In genomic region chr13:91648240-91648639, GRCm38 (mm10) we compare ENCODE assay signal across 9 mouse cellular contexts.
DNase-seq lines count a peak whose midpoint lies in the region; ATAC-seq and TF ChIP-seq lines count a peak whose summit lies in the region.
"Had no signal": no experiment of that assay in that cellular context is flagged by ENCODE, and none has a peak within 500 bp of the region (broad histone marks: within the 10 kb centered on the region; RNA-seq: fewer than 3 reads in every experiment).

No protein-coding gene starts in this region.

- H3K4me2 ChIP-seq in forebrain, postnatal 0 days (ENCODE audit: low read depth), result no peak overlapping the region
- H3K4me2 ChIP-seq in neural tube, embryonic 11.5 days (ENCODE audit: low read depth), result no peak overlapping the region
- H3K4me2 ChIP-seq: heart, embryonic 13.5 days had no signal

- no peak for TF ChIP-seq POLR2A in cerebellum, adult 2 months (IDR thresholded peaks at IDR 0.05; ENCODE audit: borderline replicate concordance, insufficient read depth, low read length)

- intact Hi-C loops in left cerebral cortex, postnatal 14 days (cut with DNase I), result no loop called here

- H3K4me3 ChIP-seq in cerebellum, adult 2 months (replicated peaks; ENCODE audit: insufficient read depth, low read depth, low read length), result no peak overlapping the region
- H3K4me3 ChIP-seq in forebrain, postnatal 0 days (ENCODE audit: low read depth, low read length), result no peak overlapping the region
- H3K4me3 ChIP-seq in neural tube, embryonic 11.5 days (ENCODE audit: low read depth, low read length), result no peak overlapping the region
- H3K4me3 ChIP-seq: heart, embryonic 13.5 days had no signal

- peak; percentile 75 for TF ChIP-seq CTCF in cerebellum, adult 2 months (IDR thresholded peaks at IDR 0.05; ENCODE audit: borderline replicate concordance, insufficient read depth, low read depth, low read length)
- peak; percentile 68 for TF ChIP-seq CTCF in forebrain, postnatal 0 days (IDR thresholded peaks at IDR 0.05; ENCODE audit: low read depth)

- H3K4me1 ChIP-seq in cerebellum, adult 2 months (ENCODE audit: control insufficient read depth, insufficient read depth, low read length), result no peaks in the 10 kb centered on the region
- no peaks in the 10 kb centered on the region for H3K4me1 ChIP-seq in forebrain, postnatal 0 days (ENCODE audit: insufficient read depth)
- no peaks in the 10 kb centered on the region for H3K4me1 ChIP-seq in neural tube, embryonic 11.5 days (ENCODE audit: control insufficient read depth, insufficient read depth, low read length)
- H3K4me1 ChIP-seq: heart, embryonic 13.5 days had no signal

- no peaks in the 10 kb centered on the region for H3K9me3 ChIP-seq in forebrain, postnatal 0 days (ENCODE audit: low read length)
- H3K9me3 ChIP-seq in neural tube, embryonic 11.5 days (ENCODE audit: control insufficient read depth, low read length), result no peaks in the 10 kb centered on the region
- H3K9me3 ChIP-seq: heart, embryonic 13.5 days had no signal

- no peak overlapping the region for H3K9ac ChIP-seq in forebrain, postnatal 0 days
- no peak overlapping the region for H3K9ac ChIP-seq in neural tube, embryonic 11.5 days (ENCODE audit: low read length)
- H3K9ac ChIP-seq: heart, embryonic 13.5 days had no signal

- 21% methylated on average over 6 of the region's 6 CpGs for WGBS in cerebellum, adult 2 months
- WGBS in forebrain, postnatal 0 days, result 23% methylated on average over 6 of the region's 6 CpGs
- 37% methylated on average over 6 of the region's 6 CpGs for WGBS in neural tube, embryonic 11.5 days

- H3K27me3 ChIP-seq in cerebellum, adult 2 months (ENCODE audit: control insufficient read depth, insufficient read depth, low read length), result no peaks in the 10 kb centered on the region
- H3K27me3 ChIP-seq in forebrain, postnatal 0 days (ENCODE audit: insufficient read depth, low read length), result no peaks in the 10 kb centered on the region
- no peaks in the 10 kb centered on the region for H3K27me3 ChIP-seq in neural tube, embryonic 11.5 days (ENCODE audit: control insufficient read depth, insufficient read depth, low read length)
- H3K27me3 ChIP-seq: heart, embryonic 13.5 days had no signal

- H3K36me3 ChIP-seq in forebrain, postnatal 0 days (ENCODE audit: insufficient read depth), result no peaks in the 10 kb centered on the region
- H3K36me3 ChIP-seq in neural tube, embryonic 11.5 days (ENCODE audit: control insufficient read depth, insufficient read depth, low read length), result no peaks in the 10 kb centered on the region

- H3K27ac ChIP-seq in cerebellum, adult 2 months (ENCODE audit: insufficient read depth, low read length), result no peak overlapping the region
- no peak overlapping the region for H3K27ac ChIP-seq in forebrain, postnatal 0 days (ENCODE audit: low read depth, low read length)
- no peak overlapping the region for H3K27ac ChIP-seq in neural tube, embryonic 11.5 days (ENCODE audit: low read depth, low read length)
- H3K27ac ChIP-seq: heart, embryonic 13.5 days had no signal

- peak; percentile 37 for DNase-seq in adrenal gland, adult 2 months
- no peak for DNase-seq in adrenal gland, adult 8-10 months
- DNase-seq in 416B (ENCODE audit: low read depth), result peak; percentile 60
- peak; percentile 44 to 58 for DNase-seq in cerebellum, adult 2 months
- DNase-seq in forebrain, postnatal 0 days, result peak; percentile 58
- peak; percentile 47 to 50 for DNase-seq in left cerebral cortex, postnatal 14 days (ENCODE audit: low spot score in 2 of 2)
- DNase-seq in neural tube, embryonic 11.5 days (ENCODE audit: low spot score), result peak; percentile 59
- no peak for DNase-seq in spleen, postnatal 4 days (ENCODE audit: low spot score in 2 of 2)

- peak; percentile 89 for ATAC-seq in forebrain, postnatal 0 days
- peak; percentile 84 for ATAC-seq in neural tube, embryonic 11.5 days (ENCODE audit: insufficient read depth, low FRiP score, low TSS enrichment)

Comparison
In these comparisons a context has a peak if more than half of its experiments do, and no peak if none do; other contexts are left out.
1. DNase-seq: peak in adrenal gland, adult 2 months (single experiment), 416B (single experiment), cerebellum, adult 2 months (2 of 2), forebrain, postnatal 0 days (single experiment), left cerebral cortex, postnatal 14 days (2 of 2) and neural tube, embryonic 11.5 days (single experiment); none in adrenal gland, adult 8-10 months (single experiment) and spleen, postnatal 4 days (0 of 2).